Mouse (Mus musculus): ENCODE data around the gene Rps19. TPM values are rescaled to one million over a fixed set of nuclear protein-coding genes. Genes with fewer than 3 reads are reported as not detected.

Rps19 gene
- polyA plus RNA-seq, 1 experiment from 2014 or later = 2,138 TPM

DNA sequence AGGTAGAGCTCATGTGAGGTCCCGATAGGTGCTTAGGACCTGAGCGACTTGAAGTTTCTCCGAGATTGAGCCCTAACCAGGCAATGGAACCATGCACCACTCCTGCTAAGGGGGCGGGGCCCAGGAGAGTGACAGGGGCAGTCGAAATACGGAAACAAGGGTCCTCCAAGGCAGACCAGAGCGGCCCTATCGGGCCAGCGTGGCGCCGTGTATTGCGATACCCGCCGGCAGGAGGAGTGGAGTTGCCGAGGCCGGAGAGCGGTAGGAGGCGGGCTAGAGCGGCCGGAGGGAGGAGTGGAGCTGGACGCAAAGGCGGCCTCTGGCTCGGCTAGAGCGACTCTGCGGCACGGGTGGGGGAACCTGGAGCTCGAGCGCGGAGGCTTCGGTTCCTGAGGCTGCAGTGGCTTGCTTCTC lies 19.9 kb downstream of the Rps19 start:
- peaks cover 2% of the 10 kb centered on the region; the same call in 1 of the 2 replicates for H3K4me1 ChIP-seq (ENCODE audit: control insufficient read depth, insufficient read depth, low read length)
- WGBS = under 1% methylated on average over 30 of the region's 30 CpGs
- peaks cover 17% of the 10 kb centered on the region for H3K36me3 ChIP-seq (ENCODE audit: control insufficient read depth, insufficient read depth, low read length)
- H3K27me3 ChIP-seq (replicated peaks; ENCODE audit: control insufficient read depth, insufficient read depth, low read length) = no peaks in the 10 kb centered on the region
- DNase-seq (ENCODE audit: low spot score) = peak; percentile 99
- peak; percentile 98 for ATAC-seq
- H3K4me2 ChIP-seq (ENCODE audit: low read length) = peak overlapping the region; percentile 80
- no peak overlapping the region; the same call in 1 of the 2 replicates for H3K27ac ChIP-seq (ENCODE audit: low read depth, low read length)
- H3K4me3 ChIP-seq (ENCODE audit: low read depth, low read length) = peak overlapping the region; percentile 59
- H3K9ac ChIP-seq (ENCODE audit: low read length) = peak overlapping the region; percentile 82
- H3K9me3 ChIP-seq (replicated peaks; ENCODE audit: control insufficient read depth, low read length) = no peaks in the 10 kb centered on the region

DNA sequence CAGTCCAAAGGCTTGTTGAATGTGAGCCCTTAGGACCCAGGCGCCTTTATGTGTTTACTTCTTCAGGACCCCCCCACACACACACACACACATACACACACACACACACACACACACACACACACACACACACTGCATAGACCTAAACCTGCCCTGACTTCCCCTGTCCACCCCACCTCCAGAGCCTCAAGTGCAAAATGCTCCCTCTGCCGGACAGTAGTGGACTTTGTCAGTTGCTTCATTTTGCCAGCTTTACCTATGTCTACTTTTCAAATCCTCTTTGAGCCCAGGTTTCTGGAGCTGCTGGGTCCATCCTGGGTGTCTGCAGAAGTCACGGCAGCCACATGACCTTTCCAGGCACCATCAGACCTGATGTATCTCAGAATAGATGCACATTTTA lies 20.8 kb downstream of the Rps19 start:
- H3K27ac ChIP-seq (ENCODE audit: low read depth, low read length) = no peak overlapping the region
- ATAC-seq = peak; percentile 19; the same call in 1 of the 2 replicates
- H3K9ac ChIP-seq (ENCODE audit: low read length) = peak overlapping the region; percentile 82
- 21% methylated on average over 3 of the region's 3 CpGs for WGBS
- H3K9me3 ChIP-seq (replicated peaks; ENCODE audit: control insufficient read depth, low read length) = no peaks in the 10 kb centered on the region
- H3K4me3 ChIP-seq (ENCODE audit: low read depth, low read length) = peak overlapping the region; percentile 59
- peak overlapping the region; percentile 80 for H3K4me2 ChIP-seq (ENCODE audit: low read length)
- peak; percentile 73 for DNase-seq (ENCODE audit: low spot score)
- H3K36me3 ChIP-seq (ENCODE audit: control insufficient read depth, insufficient read depth, low read length) = peaks cover 20% of the 10 kb centered on the region
- H3K4me1 ChIP-seq (ENCODE audit: control insufficient read depth, insufficient read depth, low read length) = peaks cover 2% of the 10 kb centered on the region; the same call in 1 of the 2 replicates
- H3K27me3 ChIP-seq (replicated peaks; ENCODE audit: control insufficient read depth, insufficient read depth, low read length) = no peaks in the 10 kb centered on the region

DNA sequence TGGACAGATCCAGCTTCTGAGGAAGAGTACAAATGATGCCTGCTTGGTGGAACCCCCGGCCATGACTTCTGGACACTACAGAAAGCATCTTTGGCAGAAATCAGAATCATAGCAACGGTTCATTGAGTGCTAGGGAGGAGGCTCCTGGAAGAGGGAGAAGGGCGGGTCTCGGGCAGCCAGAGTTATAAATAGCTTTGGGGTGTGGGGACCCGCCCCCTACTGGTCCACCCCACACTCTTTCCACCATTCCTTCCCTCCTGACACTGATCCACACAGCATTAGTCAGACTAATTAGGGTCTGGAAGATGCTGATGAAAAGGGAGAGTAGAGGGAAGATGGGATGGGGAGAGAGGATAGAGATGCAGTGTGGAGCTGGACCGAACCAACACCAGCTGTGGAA lies 22.4 kb downstream of the Rps19 start:
- no peak overlapping the region for H3K27ac ChIP-seq (ENCODE audit: low read depth, low read length)
- no peak for DNase-seq (ENCODE audit: low spot score)
- no peak overlapping the region for H3K4me3 ChIP-seq (ENCODE audit: low read depth, low read length)
- peaks cover 2% of the 10 kb centered on the region; the same call in 1 of the 2 replicates for H3K4me1 ChIP-seq (ENCODE audit: control insufficient read depth, insufficient read depth, low read length)
- H3K4me2 ChIP-seq (ENCODE audit: low read length) = no peak overlapping the region
- H3K9me3 ChIP-seq (replicated peaks; ENCODE audit: control insufficient read depth, low read length) = no peaks in the 10 kb centered on the region
- ATAC-seq = no peak
- H3K27me3 ChIP-seq (replicated peaks; ENCODE audit: control insufficient read depth, insufficient read depth, low read length) = no peaks in the 10 kb centered on the region
- WGBS = 48% methylated on average over 6 of the region's 6 CpGs
- no peak overlapping the region for H3K9ac ChIP-seq (ENCODE audit: low read length)
- H3K36me3 ChIP-seq (ENCODE audit: control insufficient read depth, insufficient read depth, low read length) = peaks cover 23% of the 10 kb centered on the region

DNA sequence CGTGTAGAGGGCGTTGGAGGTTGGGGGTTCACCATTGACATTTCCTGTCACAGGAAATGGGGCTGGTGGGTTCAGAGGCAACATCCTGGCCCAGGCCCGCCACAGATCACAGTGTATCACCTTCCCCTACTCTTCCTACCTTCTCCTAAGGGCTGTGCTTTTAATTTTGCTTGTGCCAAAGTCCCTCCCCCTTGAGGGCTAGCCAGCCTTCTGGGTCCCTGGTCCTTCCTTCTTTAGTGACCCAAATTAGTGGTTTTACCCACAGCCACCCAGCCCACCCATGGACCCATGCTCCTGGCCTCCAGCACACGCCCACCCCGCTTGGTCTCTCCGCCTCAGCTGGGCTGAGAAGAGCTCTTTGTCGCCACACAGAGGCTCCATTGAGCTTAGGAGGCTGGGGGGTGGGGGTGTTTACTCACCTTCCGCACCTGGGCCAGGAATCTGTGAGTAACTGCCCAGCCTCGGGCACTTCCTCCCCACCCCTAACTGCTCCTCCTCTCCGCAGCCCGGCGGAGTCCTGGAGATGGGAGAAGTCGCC lies 23.1 kb downstream of the Rps19 start:
- H3K4me2 ChIP-seq (ENCODE audit: low read length) = no peak overlapping the region
- DNase-seq (ENCODE audit: low spot score) = no peak
- H3K27ac ChIP-seq (ENCODE audit: low read depth, low read length) = no peak overlapping the region
- H3K36me3 ChIP-seq (ENCODE audit: control insufficient read depth, insufficient read depth, low read length) = peaks cover 30% of the 10 kb centered on the region
- WGBS = 30% methylated on average over 13 of the region's 13 CpGs
- 0 out of 2 replicates have a peak overlapping the region, but pooled peaks have one; percentile 1 for H3K9ac ChIP-seq (ENCODE audit: low read length)
- H3K4me3 ChIP-seq (ENCODE audit: low read depth, low read length) = no peak overlapping the region
- peaks cover 2% of the 10 kb centered on the region; the same call in 1 of the 2 replicates for H3K4me1 ChIP-seq (ENCODE audit: control insufficient read depth, insufficient read depth, low read length)
- H3K27me3 ChIP-seq (replicated peaks; ENCODE audit: control insufficient read depth, insufficient read depth, low read length) = no peaks in the 10 kb centered on the region
- no peak for ATAC-seq
- no peaks in the 10 kb centered on the region for H3K9me3 ChIP-seq (replicated peaks; ENCODE audit: control insufficient read depth, low read length)

DNA sequence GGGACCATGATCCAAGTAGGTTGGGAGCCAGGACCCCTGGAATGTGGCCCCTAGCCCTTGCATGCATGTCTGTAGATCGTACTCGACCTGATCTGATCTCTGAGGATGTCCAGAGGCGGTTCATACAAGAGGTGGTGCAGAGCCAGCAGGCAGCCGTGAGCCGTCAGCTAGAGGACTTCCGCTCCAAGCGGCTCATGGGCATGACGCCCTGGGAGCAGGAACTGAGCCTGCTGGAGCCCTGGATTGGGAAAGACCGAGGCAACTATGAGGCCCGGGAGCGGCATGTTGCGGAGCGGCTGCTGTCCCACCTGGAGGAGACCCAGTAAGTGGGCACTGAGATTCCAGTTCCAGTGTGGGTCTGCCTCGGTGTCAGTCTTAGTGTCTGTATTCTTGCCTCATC lies 28.3 kb downstream of the Rps19 start:
- Histone ChIP-seq H3K4me1 (ENCODE audit: control insufficient read depth, insufficient read depth, low read length) (no peaks in the 10 kb centered on the region), H3K27me3 (replicated peaks; ENCODE audit: control insufficient read depth, insufficient read depth, low read length) (no peaks in the 10 kb centered on the region), H3K9me3 (replicated peaks; ENCODE audit: control insufficient read depth, low read length) (no peaks in the 10 kb centered on the region), H3K27ac (ENCODE audit: low read depth, low read length) (no peak overlapping the region), H3K9ac (ENCODE audit: low read length) (no peak overlapping the region), H3K4me2 (ENCODE audit: low read length) (no peak overlapping the region), H3K36me3 (ENCODE audit: control insufficient read depth, insufficient read depth, low read length) (peaks cover 52% of the 10 kb centered on the region), H3K4me3 (ENCODE audit: low read depth, low read length) (no peak overlapping the region)
- 93% methylated on average over 14 of the region's 14 CpGs for WGBS
- no peak for ATAC-seq
- DNase-seq (ENCODE audit: low spot score) = no peak

DNA sequence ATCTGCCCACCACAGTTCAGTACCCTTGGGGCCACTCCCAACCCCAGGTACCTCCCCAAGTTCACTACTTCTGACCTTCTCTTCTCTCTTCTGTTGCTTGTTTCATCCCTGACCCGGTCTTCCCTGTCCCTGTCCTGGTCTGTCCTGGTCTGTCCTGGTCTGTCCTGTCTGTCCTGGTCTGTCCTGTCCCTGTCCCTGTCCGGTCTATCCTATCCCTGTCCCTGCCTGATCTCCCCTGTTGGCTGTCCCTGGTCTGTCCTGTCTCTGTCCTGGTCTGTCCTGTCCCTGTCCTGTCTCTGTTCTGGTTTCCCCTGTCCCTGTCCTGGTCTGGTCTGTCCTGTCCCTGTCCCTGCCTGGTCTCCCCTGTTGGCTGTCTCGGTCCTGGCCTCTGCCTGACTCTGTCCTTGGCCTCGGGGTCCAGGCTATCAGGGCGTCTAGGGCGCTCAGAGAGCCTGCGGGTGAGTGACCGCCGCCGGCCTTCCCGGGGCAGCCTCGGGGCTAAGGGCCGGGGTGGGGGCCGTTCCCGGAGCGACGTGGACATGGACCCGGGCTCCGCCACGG lies 34.7 kb downstream of the Rps19 start:
- H3K4me3 ChIP-seq (ENCODE audit: low read depth, low read length) = no peak overlapping the region
- H3K27ac ChIP-seq (ENCODE audit: low read depth, low read length) = no peak overlapping the region
- peaks cover 69% of the 10 kb centered on the region for H3K36me3 ChIP-seq (ENCODE audit: control insufficient read depth, insufficient read depth, low read length)
- H3K4me2 ChIP-seq (ENCODE audit: low read length) = no peak overlapping the region
- no peaks in the 10 kb centered on the region for H3K4me1 ChIP-seq (ENCODE audit: control insufficient read depth, insufficient read depth, low read length)
- no peaks in the 10 kb centered on the region for H3K9me3 ChIP-seq (replicated peaks; ENCODE audit: control insufficient read depth, low read length)
- no peaks in the 10 kb centered on the region for H3K27me3 ChIP-seq (replicated peaks; ENCODE audit: control insufficient read depth, insufficient read depth, low read length)
- WGBS = 89% methylated on average over 20 of the region's 20 CpGs
- DNase-seq (ENCODE audit: low spot score) = no peak
- ATAC-seq = no peak
- no peak overlapping the region for H3K9ac ChIP-seq (ENCODE audit: low read length)

DNA sequence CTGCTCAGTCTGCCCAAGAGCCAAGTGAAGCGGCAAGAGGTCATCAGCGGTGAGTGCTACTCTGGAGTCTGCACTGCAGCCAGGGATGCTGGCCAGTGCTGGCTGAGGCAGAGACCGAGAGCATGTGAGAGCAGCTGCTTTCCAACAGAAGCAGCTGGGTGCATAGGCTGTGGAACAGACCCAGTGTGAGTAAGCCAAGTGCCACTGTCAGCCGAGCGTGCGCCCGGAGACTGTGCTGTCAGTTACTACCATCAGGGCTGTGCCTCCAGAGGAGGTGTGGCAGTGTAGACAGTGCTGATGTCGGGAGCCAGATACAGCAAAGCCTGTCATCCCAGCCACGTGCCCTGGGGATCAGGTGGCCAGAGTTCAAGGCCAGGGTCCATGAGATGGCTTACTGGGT lies 35.6 kb downstream of the Rps19 start:
- no peak for DNase-seq (ENCODE audit: low spot score)
- no peaks in the 10 kb centered on the region for H3K4me1 ChIP-seq (ENCODE audit: control insufficient read depth, insufficient read depth, low read length)
- WGBS = 87% methylated on average over 9 of the region's 9 CpGs
- no peak overlapping the region for H3K27ac ChIP-seq (ENCODE audit: low read depth, low read length)
- no peak overlapping the region for H3K4me2 ChIP-seq (ENCODE audit: low read length)
- H3K9ac ChIP-seq (ENCODE audit: low read length) = no peak overlapping the region
- H3K4me3 ChIP-seq (ENCODE audit: low read depth, low read length) = no peak overlapping the region
- no peaks in the 10 kb centered on the region for H3K9me3 ChIP-seq (replicated peaks; ENCODE audit: control insufficient read depth, low read length)
- ATAC-seq = no peak
- no peaks in the 10 kb centered on the region for H3K27me3 ChIP-seq (replicated peaks; ENCODE audit: control insufficient read depth, insufficient read depth, low read length)
- H3K36me3 ChIP-seq (ENCODE audit: control insufficient read depth, insufficient read depth, low read length) = peaks cover 78% of the 10 kb centered on the region

DNA sequence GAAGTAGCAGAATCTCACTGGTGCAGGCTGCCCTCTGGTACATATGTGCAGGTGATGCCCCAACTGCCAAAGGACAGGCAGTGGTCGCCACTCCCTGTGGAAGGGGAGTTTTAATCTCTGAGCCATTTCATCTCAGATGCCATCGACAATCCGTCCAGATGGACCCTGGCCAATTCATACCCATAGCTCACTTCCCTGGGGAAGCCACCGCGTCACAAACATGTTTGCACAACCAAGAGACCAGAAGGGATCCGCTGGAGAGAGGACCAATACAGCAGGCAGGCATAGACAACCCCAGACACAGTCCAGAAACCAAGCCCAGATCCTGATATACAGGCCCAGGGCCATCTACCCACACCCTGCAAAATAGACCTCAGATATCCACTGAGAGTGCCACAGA lies 46.3 kb downstream of the Rps19 start:
- Histone ChIP-seq H3K4me2 (ENCODE audit: low read length) (no peak overlapping the region), H3K27me3 (replicated peaks; ENCODE audit: control insufficient read depth, insufficient read depth, low read length) (peaks cover 62% of the 10 kb centered on the region), H3K36me3 (ENCODE audit: control insufficient read depth, insufficient read depth, low read length) (peaks cover 21% of the 10 kb centered on the region), H3K4me3 (ENCODE audit: low read depth, low read length) (no peak overlapping the region), H3K9me3 (replicated peaks; ENCODE audit: control insufficient read depth, low read length) (no peaks in the 10 kb centered on the region), H3K9ac (ENCODE audit: low read length) (no peak overlapping the region), H3K4me1 (ENCODE audit: control insufficient read depth, insufficient read depth, low read length) (peaks cover 8% of the 10 kb centered on the region; the same call in 1 of the 2 replicates), H3K27ac (ENCODE audit: low read depth, low read length) (no peak overlapping the region)
- no peak for ATAC-seq
- DNase-seq (ENCODE audit: low spot score) = no peak
- 54% methylated on average over 6 of the region's 6 CpGs for WGBS

DNA sequence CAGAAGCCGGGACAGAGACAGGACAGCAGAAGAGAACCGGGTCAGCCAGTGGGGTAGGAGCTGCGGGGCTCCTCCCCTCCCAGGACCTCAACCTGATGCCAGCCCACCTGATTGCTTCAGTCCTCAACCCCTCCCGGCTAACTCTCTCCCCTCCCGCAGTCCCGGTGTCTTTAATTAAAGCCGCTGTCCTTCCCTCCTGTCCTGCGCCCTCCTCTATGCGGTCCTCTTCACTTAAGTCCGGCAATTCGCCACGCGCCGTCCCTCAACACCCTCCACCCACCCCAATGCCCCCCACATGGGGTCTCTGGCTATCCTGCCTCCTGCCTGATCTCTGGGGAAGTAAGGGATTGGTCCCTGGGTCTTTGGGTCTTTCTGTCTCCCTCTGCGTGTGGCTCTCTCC lies 47.5 kb downstream of the Rps19 start:
- peaks cover 9% of the 10 kb centered on the region for H3K36me3 ChIP-seq (ENCODE audit: control insufficient read depth, insufficient read depth, low read length)
- no peaks in the 10 kb centered on the region for H3K9me3 ChIP-seq (replicated peaks; ENCODE audit: control insufficient read depth, low read length)
- no peak overlapping the region for H3K4me3 ChIP-seq (ENCODE audit: low read depth, low read length)
- no peak overlapping the region for H3K4me2 ChIP-seq (ENCODE audit: low read length)
- no peak overlapping the region for H3K9ac ChIP-seq (ENCODE audit: low read length)
- no peak overlapping the region for H3K27ac ChIP-seq (ENCODE audit: low read depth, low read length)
- whole genome bisulfite sequencing = 2% methylated on average over 15 of the region's 15 CpGs
- H3K27me3 ChIP-seq (replicated peaks; ENCODE audit: control insufficient read depth, insufficient read depth, low read length) = peaks cover 68% of the 10 kb centered on the region
- DNase-seq (ENCODE audit: low spot score) (no peak), ATAC-seq (no peak)
- H3K4me1 ChIP-seq (ENCODE audit: control insufficient read depth, insufficient read depth, low read length) = peaks cover 8% of the 10 kb centered on the region; the same call in 1 of the 2 replicates
